Mouse (Mus musculus): ENCODE measurements around the gene Agtpbp1. TPM values are rescaled to one million over a fixed set of nuclear protein-coding genes. Genes with fewer than 3 reads are reported as not detected.

Gene Agtpbp1
- polyA plus RNA-seq, 1 experiment, result not detected

- TF ChIP-seq POLR2A (IDR thresholded peaks at IDR 0.05; ENCODE audit: insufficient read depth, low read depth, low read length), result no peak
- TF ChIP-seq CTCF (IDR thresholded peaks at IDR 0.05; ENCODE audit: insufficient read depth, low read depth, low read length), result no peak
- Histone ChIP-seq H3K4me1 (ENCODE audit: control insufficient read depth, insufficient read depth, low read length) (peaks cover 7% of the 10 kb centered on the region), H3K4me3 (ENCODE audit: insufficient read depth, low read depth, low read length) (no peak overlapping the region), H3K27ac (ENCODE audit: insufficient read depth, low read depth, low read length) (no peak overlapping the region)
- 95% methylated on average over 5 of the region's 5 CpGs for WGBS
Observed at GRCm38 (mm10) chr13:59558776-59559175, 26.3 kb downstream of the Agtpbp1 start.

- TF ChIP-seq POLR2A (IDR thresholded peaks at IDR 0.05; ENCODE audit: insufficient read depth, low read depth, low read length) (peak; percentile 76), CTCF (IDR thresholded peaks at IDR 0.05; ENCODE audit: insufficient read depth, low read depth, low read length) (no peak)
- Histone ChIP-seq H3K4me3 (ENCODE audit: insufficient read depth, low read depth, low read length) (peak overlapping the region; percentile 97), H3K4me1 (ENCODE audit: control insufficient read depth, insufficient read depth, low read length) (peaks cover 7% of the 10 kb centered on the region), H3K27ac (ENCODE audit: insufficient read depth, low read depth, low read length) (peak overlapping the region; percentile 88)
- WGBS, result under 1% methylated on average over 55 of the region's 73 CpGs
Observed at GRCm38 (mm10) chr13:59557185-59557985, 27.6 kb downstream of the Agtpbp1 start.

- under 1% methylated on average over 45 of the region's 45 CpGs for WGBS
- H3K27ac ChIP-seq (ENCODE audit: insufficient read depth, low read depth, low read length), result peak overlapping the region; percentile 46; the same call in 1 of the 2 replicates
- TF ChIP-seq CTCF (IDR thresholded peaks at IDR 0.05; ENCODE audit: insufficient read depth, low read depth, low read length) (no peak), POLR2A (IDR thresholded peaks at IDR 0.05; ENCODE audit: insufficient read depth, low read depth, low read length) (no peak)
Observed at GRCm38 (mm10) chr13:59556670-59557069, 28.4 kb downstream of the Agtpbp1 start.

GRCm38 (mm10) chr13:59555613-59556192 lies 29.3 kb downstream of the Agtpbp1 start:
- Histone ChIP-seq H3K4me3 (ENCODE audit: insufficient read depth, low read depth, low read length) (peak overlapping the region; percentile 45), H3K4me1 (ENCODE audit: control insufficient read depth, insufficient read depth, low read length) (peaks cover 7% of the 10 kb centered on the region), H3K27ac (ENCODE audit: insufficient read depth, low read depth, low read length) (no peak overlapping the region)
- WGBS, result 51% methylated on average over 8 of the region's 8 CpGs
- TF ChIP-seq CTCF (IDR thresholded peaks at IDR 0.05; ENCODE audit: insufficient read depth, low read depth, low read length) (no peak), POLR2A (IDR thresholded peaks at IDR 0.05; ENCODE audit: insufficient read depth, low read depth, low read length) (no peak)

More at GRCm38 (mm10) chr13:59556670-59557069, 28.4 kb downstream of the Agtpbp1 start:
- Histone ChIP-seq H3K4me3 (ENCODE audit: insufficient read depth, low read depth, low read length) (peak overlapping the region; percentile 97), H3K4me1 (ENCODE audit: control insufficient read depth, insufficient read depth, low read length) (peaks cover 7% of the 10 kb centered on the region)

GRCm38 (mm10) chr13:59554772-59555505 lies 30.1 kb downstream of the Agtpbp1 start:
- peaks cover 7% of the 10 kb centered on the region for H3K4me1 ChIP-seq (ENCODE audit: control insufficient read depth, insufficient read depth, low read length)
- no peak overlapping the region for H3K27ac ChIP-seq (ENCODE audit: insufficient read depth, low read depth, low read length)
- no peak for TF ChIP-seq CTCF (IDR thresholded peaks at IDR 0.05; ENCODE audit: insufficient read depth, low read depth, low read length)
- no peak for TF ChIP-seq POLR2A (IDR thresholded peaks at IDR 0.05; ENCODE audit: insufficient read depth, low read depth, low read length)
- peak overlapping the region; percentile 45 for H3K4me3 ChIP-seq (ENCODE audit: insufficient read depth, low read depth, low read length)
- WGBS, result 65% methylated on average over 17 of the region's 17 CpGs

GRCm38 (mm10) chr13:59552751-59553150 lies 32.3 kb downstream of the Agtpbp1 start:
- Histone ChIP-seq H3K4me3 (ENCODE audit: insufficient read depth, low read depth, low read length) (no peak overlapping the region), H3K4me1 (ENCODE audit: control insufficient read depth, insufficient read depth, low read length) (peaks cover 11% of the 10 kb centered on the region), H3K27ac (ENCODE audit: insufficient read depth, low read depth, low read length) (no peak overlapping the region)
- 81% methylated on average over 2 of the region's 2 CpGs for WGBS
- no peak for TF ChIP-seq POLR2A (IDR thresholded peaks at IDR 0.05; ENCODE audit: insufficient read depth, low read depth, low read length)
- no peak for TF ChIP-seq CTCF (IDR thresholded peaks at IDR 0.05; ENCODE audit: insufficient read depth, low read depth, low read length)

- WGBS, result 82% methylated on average over 5 of the region's 5 CpGs
Observed at GRCm38 (mm10) chr13:59552286-59552685, 32.7 kb downstream of the Agtpbp1 start.

GRCm38 (mm10) chr13:59549318-59549798 lies 35.7 kb downstream of the Agtpbp1 start:
- TF ChIP-seq POLR2A (IDR thresholded peaks at IDR 0.05; ENCODE audit: insufficient read depth, low read depth, low read length) (no peak), CTCF (IDR thresholded peaks at IDR 0.05; ENCODE audit: insufficient read depth, low read depth, low read length) (no peak)
- 74% methylated on average over 1 of the region's 1 CpGs for WGBS
- H3K4me1 ChIP-seq (ENCODE audit: control insufficient read depth, insufficient read depth, low read length), result peaks cover 12% of the 10 kb centered on the region; the same call in 1 of the 2 replicates

More at GRCm38 (mm10) chr13:59552286-59552685, 32.7 kb downstream of the Agtpbp1 start:
- no peak overlapping the region for H3K4me3 ChIP-seq (ENCODE audit: insufficient read depth, low read depth, low read length)
- TF ChIP-seq CTCF (IDR thresholded peaks at IDR 0.05; ENCODE audit: insufficient read depth, low read depth, low read length), result no peak
- no peak for TF ChIP-seq POLR2A (IDR thresholded peaks at IDR 0.05; ENCODE audit: insufficient read depth, low read depth, low read length)
- H3K27ac ChIP-seq (ENCODE audit: insufficient read depth, low read depth, low read length), result no peak overlapping the region
- peaks cover 13% of the 10 kb centered on the region for H3K4me1 ChIP-seq (ENCODE audit: control insufficient read depth, insufficient read depth, low read length)

More at GRCm38 (mm10) chr13:59549318-59549798, 35.7 kb downstream of the Agtpbp1 start:
- Histone ChIP-seq H3K4me3 (ENCODE audit: insufficient read depth, low read depth, low read length) (no peak overlapping the region), H3K27ac (ENCODE audit: insufficient read depth, low read depth, low read length) (no peak overlapping the region)
